Mouse (Mus musculus) kidney, postnatal 0 days (tissue): ENCODE measurements around the gene Art3. TPM values are rescaled to one million over a fixed set of nuclear protein-coding genes. Genes with fewer than 3 reads are reported as not detected.

Source experiments
- ATAC-seq: fragments of 200-750 bp; cut with Nextera tagmentation; replicated peaks from 2 replicates; pipeline ENCODE4 v1.8.0; 2017; ENCODE audit warnings: low read depth, moderate number of reproducible peaks, moderate TSS enrichment, moderate library complexity; ENCODE audit not compliant: low FRiP score
- DNase-seq: peaks from one replicate; pipeline ENCODE4 v3.0.0-alpha.2; 2016; ENCODE audit warnings: low spot score
- H3K27ac ChIP-seq: fragments of 300-500 bp; sonication (generic); 2 replicates; pipeline ENCODE4 v1.5.1; 2014; ENCODE audit warnings: mild to moderate bottlenecking
- H3K27me3 ChIP-seq: fragments of 300-500 bp; sonication (generic); 2 replicates; pipeline ENCODE4 v1.6.1; 2014; ENCODE audit warnings: low read length, mixed read lengths; ENCODE audit not compliant: insufficient read depth
- H3K36me3 ChIP-seq: fragments of 300-500 bp; sonication (generic); 2 replicates; pipeline ENCODE4 v1.6.1; 2014; ENCODE audit warnings: low read length, mixed read lengths; ENCODE audit not compliant: insufficient read depth
- H3K4me1 ChIP-seq: fragments of 300-500 bp; sonication (generic); replicated peaks from 2 replicates; pipeline ENCODE4 v1.6.1; 2014; ENCODE audit warnings: antibody characterized with exemption, low read length, mixed read lengths; ENCODE audit not compliant: insufficient read depth
- H3K4me2 ChIP-seq: fragments of 300-500 bp; sonication (generic); 2 replicates; pipeline ENCODE4 v1.6.1; 2014; ENCODE audit warnings: mild to moderate bottlenecking, low read length, moderate library complexity, mixed read lengths
- H3K4me3 ChIP-seq: fragments of 300-500 bp; sonication (generic); replicated peaks from 2 replicates; pipeline ENCODE4 v1.5.1; 2014; ENCODE audit warnings: low read depth, low read length
- H3K9ac ChIP-seq: fragments of 300-500 bp; sonication (generic); 2 replicates; pipeline ENCODE4 v1.6.1; 2014; ENCODE audit warnings: low read depth, low read length
- H3K9me3 ChIP-seq: fragments of 300-500 bp; sonication (generic); replicated peaks from 2 replicates; pipeline ENCODE4 v1.6.1; 2016; ENCODE audit warnings: low read length, inconsistent platforms, mixed read lengths
- CTCF ChIP-seq: IDR thresholded peaks from 2 replicates; pipeline ENCODE4 v1.5.1; 2016; ENCODE audit warnings: antibody characterized with exemption, low read depth, mild to moderate bottlenecking, moderate library complexity
- WGBS: fragments of 180-500 bp; shearing (Covaris S2); extraction: QIAGEN DNeasy Blood & Tissue Kit; methylation state at CpG from one replicate; pipeline ENCODE4 v1.1.7; 2014; 5-methylcytosine and 5-hydroxymethylcytosine counted together
- polyA plus RNA-seq: library from polyadenylated mRNA; unstranded; fragments of >200 nt; fragmentation: Nextera tagmentation; extraction: Ambion mirVana; gene quantifications from 2 replicates; pipeline ENCODE4 v1.2.1, GENCODE M21; 2015

The Art3 gene
- polyA plus RNA-seq = 8.0 and 9.2 TPM in 2 replicates

- ATAC-seq = no peak
- 85% methylated on average over 17 of the region's 17 CpGs for WGBS
These were observed at the start of gene Art3 for GRCm38 (mm10) chr5:92331635-92332338. TSS of gene Art3 (plus strand) at chr5:92331827.

GRCm38 (mm10) chr5:92282571-92282970 lies 49.1 kb upstream of the Art3 start:
- Histone ChIP-seq H3K9ac (no peak overlapping the region), H3K4me3 (no peak overlapping the region), H3K9me3 (no peaks in the 10 kb centered on the region), H3K36me3 (peaks cover 17% of the 10 kb centered on the region), H3K27me3 (no peaks in the 10 kb centered on the region), H3K27ac (no peak overlapping the region), H3K4me2 (no peak overlapping the region), H3K4me1 (no peaks in the 10 kb centered on the region)
- no peak for ATAC-seq
- 64% methylated on average over 4 of the region's 4 CpGs for WGBS
- TF ChIP-seq CTCF = no peak
- DNase-seq = no peak

More at GRCm38 (mm10) chr5:92331635-92332338, at the start of gene Art3:
- Histone ChIP-seq H3K36me3 (no peaks in the 10 kb centered on the region), H3K4me3 (no peak within 1 kb of the TSS; the same call in 1 of the 2 replicates), H3K9ac (no peak within 1 kb of the TSS), H3K9me3 (no peaks in the 10 kb centered on the region), H3K4me1 (no peaks in the 10 kb centered on the region), H3K4me2 (peak within 1 kb of the TSS; percentile 27), H3K27me3 (no peaks in the 10 kb centered on the region), H3K27ac (peak within 1 kb of the TSS; percentile 81)
- DNase-seq = no peak
- no peak for TF ChIP-seq CTCF

- 45% methylated on average over 3 of the region's 3 CpGs for WGBS
- ATAC-seq (no peak), DNase-seq (no peak)
- Histone ChIP-seq H3K9ac (no peak overlapping the region), H3K4me3 (no peak overlapping the region), H3K27ac (no peak overlapping the region), H3K27me3 (no peaks in the 10 kb centered on the region), H3K4me1 (no peaks in the 10 kb centered on the region), H3K4me2 (no peak overlapping the region), H3K36me3 (peaks cover 22% of the 10 kb centered on the region), H3K9me3 (no peaks in the 10 kb centered on the region)
- no peak for TF ChIP-seq CTCF
These were observed 48.5 kb upstream of the Art3 start for GRCm38 (mm10) chr5:92283107-92283506.

GRCm38 (mm10) chr5:92287840-92288239 lies 43.8 kb upstream of the Art3 start:
- no peak overlapping the region for H3K4me2 ChIP-seq
- no peaks in the 10 kb centered on the region for H3K9me3 ChIP-seq
- no peaks in the 10 kb centered on the region for H3K27me3 ChIP-seq
- H3K4me3 ChIP-seq = no peak overlapping the region
- no peak for TF ChIP-seq CTCF
- no peaks in the 10 kb centered on the region for H3K4me1 ChIP-seq
- DNase-seq (no peak), ATAC-seq (no peak)
- no peak overlapping the region for H3K27ac ChIP-seq
- 82% methylated on average over 6 of the region's 6 CpGs for WGBS
- H3K9ac ChIP-seq = no peak overlapping the region
- H3K36me3 ChIP-seq = peaks cover 61% of the 10 kb centered on the region

GRCm38 (mm10) chr5:92291652-92292414 lies 39.8 kb upstream of the Art3 start:
- H3K9ac ChIP-seq = no peak overlapping the region
- H3K4me3 ChIP-seq = no peak overlapping the region
- H3K9me3 ChIP-seq = no peaks in the 10 kb centered on the region
- ATAC-seq (no peak), DNase-seq (no peak)
- no peaks in the 10 kb centered on the region for H3K27me3 ChIP-seq
- WGBS = 87% methylated on average over 6 of the region's 6 CpGs
- TF ChIP-seq CTCF = no peak
- H3K4me2 ChIP-seq = no peak overlapping the region
- H3K4me1 ChIP-seq = no peaks in the 10 kb centered on the region
- peaks cover 76% of the 10 kb centered on the region for H3K36me3 ChIP-seq
- H3K27ac ChIP-seq = no peak overlapping the region

- H3K4me1 ChIP-seq = no peaks in the 10 kb centered on the region
- DNase-seq = no peak
- whole genome bisulfite sequencing = 94% methylated on average over 2 of the region's 2 CpGs
- no peaks in the 10 kb centered on the region for H3K27me3 ChIP-seq
- no peak overlapping the region for H3K4me3 ChIP-seq
- no peak overlapping the region for H3K4me2 ChIP-seq
- H3K9me3 ChIP-seq = no peaks in the 10 kb centered on the region
- TF ChIP-seq CTCF = no peak
- no peak overlapping the region for H3K27ac ChIP-seq
- no peak for ATAC-seq
- H3K9ac ChIP-seq = no peak overlapping the region
- H3K36me3 ChIP-seq = peaks cover 70% of the 10 kb centered on the region
These were observed 37.1 kb upstream of the Art3 start for GRCm38 (mm10) chr5:92294525-92294924.
